Mouse (Mus musculus) erythroblast, embryonic 14.5 days (primary cell): Measurements from ENCODE around the gene Tlr9.

Experiments used
- GATA1 ChIP-seq: IDR thresholded peaks from 2 replicates; pipeline ENCODE4 v1.6.1; 2012; ENCODE audit warnings: low read length, inconsistent platforms, mixed read lengths
- TAL1 ChIP-seq: IDR thresholded peaks from 3 replicates; pipeline ENCODE4 v1.6.1; 2012; ENCODE audit warnings: low read length, inconsistent platforms, mixed read lengths

- TF ChIP-seq GATA1 (no peak), TAL1 (no peak)
Measured at GRCm38 (mm10) chr9:106237878-106238277, 15.5 kb downstream of the Tlr9 start.
